Mouse (Mus musculus) heart, embryonic 10.5 days (tissue): Measurements from ENCODE around the gene Treml1. TPM values are rescaled to one million over a fixed set of nuclear protein-coding genes. Genes with fewer than 3 reads are reported as not detected.
A peak's percentile ranks its signal among the peaks of the same experiment; 100 is the strongest.

ENCODE experiments used
- DNase-seq: peaks from one replicate; pipeline ENCODE4 v3.0.0-alpha.2; 2017; ENCODE audit warnings: low spot score
- H3K27ac ChIP-seq: fragments of 300-500 bp; sonication (generic); 2 replicates; pipeline ENCODE4 v1.5.1; 2016; ENCODE audit warnings: mild to moderate bottlenecking
- H3K27me3 ChIP-seq: fragments of 300-500 bp; sonication (generic); 2 replicates; pipeline ENCODE4 v1.6.1; 2016; ENCODE audit warnings: mild to moderate bottlenecking; ENCODE audit not compliant: poor library complexity, insufficient read depth, severe bottlenecking
- H3K36me3 ChIP-seq: fragments of 300-500 bp; sonication (generic); 2 replicates; pipeline ENCODE4 v1.6.1; 2016; ENCODE audit warnings: mild to moderate bottlenecking, moderate library complexity
- H3K4me1 ChIP-seq: fragments of 300-500 bp; sonication (generic); 2 replicates; pipeline ENCODE4 v1.6.1; 2016; ENCODE audit warnings: mild to moderate bottlenecking
- H3K4me3 ChIP-seq: fragments of 300-500 bp; sonication (generic); 2 replicates; pipeline ENCODE4 v1.5.1; 2016; ENCODE audit warnings: mild to moderate bottlenecking, moderate library complexity
- H3K9me3 ChIP-seq: fragments of 300-500 bp; sonication (generic); 2 replicates; pipeline ENCODE4 v1.6.1; 2016; ENCODE audit warnings: mild to moderate bottlenecking, moderate library complexity
- WGBS: fragments of 180-500 bp; shearing (Covaris S2); methylation state at CpG from one replicate; pipeline ENCODE4 v1.1.7; 2016; 5-methylcytosine and 5-hydroxymethylcytosine counted together
- polyA plus RNA-seq: library from polyadenylated mRNA; unstranded; fragments of >200 nt; fragmentation: Nextera tagmentation; extraction: Ambion mirVana; gene quantifications from 2 replicates; pipeline ENCODE4 v1.2.1, GENCODE M21; 2016

Treml1 gene
- polyA plus RNA-seq, 1 experiment from 2014 or later, result 6.3 TPM

DNA sequence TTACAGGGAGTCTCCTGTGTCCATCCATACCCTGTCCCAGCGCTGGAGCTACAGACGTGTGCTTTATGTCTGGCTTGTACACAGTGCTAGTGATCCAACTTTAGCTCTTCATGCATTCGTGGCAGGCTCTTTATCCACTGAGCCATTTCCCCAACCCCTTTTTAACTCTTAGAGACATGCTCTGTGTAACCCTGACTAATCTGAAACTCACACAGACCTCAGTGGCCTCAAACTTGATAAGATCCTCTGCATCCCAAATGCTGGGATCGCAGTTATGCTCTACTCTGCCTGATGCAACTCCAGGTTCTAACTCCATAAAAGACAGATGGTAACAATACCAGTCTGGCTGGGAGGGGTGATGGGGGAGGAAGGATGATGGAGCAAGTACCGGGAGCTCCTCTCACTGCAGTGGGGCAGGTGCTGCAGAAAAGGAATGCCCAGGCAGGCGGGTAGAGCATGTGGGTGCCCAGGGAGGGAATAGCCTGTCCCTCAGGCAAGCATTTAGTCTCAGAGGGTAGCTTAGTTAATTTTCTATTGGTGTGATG lies 3.8 kb downstream of the Treml1 start:
- Histone ChIP-seq H3K27ac (0 out of 2 replicates have a peak overlapping the region, but pooled peaks have one; percentile 3), H3K36me3 (no peaks in the 10 kb centered on the region), H3K4me1 (peaks cover 33% of the 10 kb centered on the region), H3K4me3 (no peak overlapping the region), H3K9me3 (no peaks in the 10 kb centered on the region), H3K27me3 (no peaks in the 10 kb centered on the region)
- DNase-seq, result no peak
- 69% methylated on average over 6 of the region's 6 CpGs for WGBS

- WGBS, result 70% methylated on average over 9 of the region's 9 CpGs
Observed at GRCm38 (mm10) chr17:48365511-48366155, 5.9 kb downstream of the Treml1 start.

DNA sequence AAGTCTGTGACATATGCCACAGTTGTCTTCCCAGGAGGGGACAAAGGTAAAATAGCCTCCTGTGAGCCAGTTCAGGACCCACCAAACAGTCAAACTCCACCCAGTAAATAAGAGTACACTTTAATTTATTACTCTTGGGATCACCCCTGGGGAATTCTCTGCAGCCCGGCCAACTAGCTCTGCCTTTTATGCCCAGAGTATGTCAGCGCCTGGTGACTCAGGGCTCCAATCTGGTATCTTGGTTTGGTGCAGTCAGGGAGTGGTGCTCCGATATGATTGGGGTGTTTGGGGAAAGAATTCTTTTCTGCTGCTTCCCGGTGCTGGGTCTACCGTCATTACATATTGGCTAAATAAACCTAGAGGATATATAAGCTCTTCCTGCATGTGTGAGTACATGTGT lies 7.1 kb downstream of the Treml1 start:
- Histone ChIP-seq H3K9me3 (no peaks in the 10 kb centered on the region), H3K36me3 (no peaks in the 10 kb centered on the region), H3K4me1 (peaks cover 25% of the 10 kb centered on the region), H3K27me3 (no peaks in the 10 kb centered on the region), H3K4me3 (no peak overlapping the region), H3K27ac (no peak overlapping the region)
- DNase-seq, result no peak
- 73% methylated on average over 5 of the region's 5 CpGs for WGBS

More at GRCm38 (mm10) chr17:48365511-48366155, 5.9 kb downstream of the Treml1 start:
- H3K4me1 ChIP-seq, result peaks cover 29% of the 10 kb centered on the region
- no peak overlapping the region for H3K27ac ChIP-seq
- no peak overlapping the region for H3K4me3 ChIP-seq
- H3K36me3 ChIP-seq, result no peaks in the 10 kb centered on the region
- no peak for DNase-seq
- H3K27me3 ChIP-seq, result no peaks in the 10 kb centered on the region
- H3K9me3 ChIP-seq, result no peaks in the 10 kb centered on the region

- Histone ChIP-seq H3K4me3 (no peak overlapping the region), H3K27me3 (no peaks in the 10 kb centered on the region), H3K27ac (no peak overlapping the region)
Observed at GRCm38 (mm10) chr17:48371621-48372020, 11.9 kb downstream of the Treml1 start.

GRCm38 (mm10) chr17:48372987-48373386 lies 13.3 kb downstream of the Treml1 start:
- no peaks in the 10 kb centered on the region for H3K9me3 ChIP-seq
- H3K27ac ChIP-seq, result no peak overlapping the region
- WGBS, result 71% methylated on average over 8 of the region's 8 CpGs
- H3K36me3 ChIP-seq, result no peaks in the 10 kb centered on the region
- no peaks in the 10 kb centered on the region for H3K27me3 ChIP-seq
- no peak for DNase-seq
- H3K4me3 ChIP-seq, result no peak overlapping the region
- H3K4me1 ChIP-seq, result no peaks in the 10 kb centered on the region

More at GRCm38 (mm10) chr17:48371621-48372020, 11.9 kb downstream of the Treml1 start:
- Histone ChIP-seq H3K36me3 (no peaks in the 10 kb centered on the region), H3K4me1 (no peaks in the 10 kb centered on the region), H3K9me3 (no peaks in the 10 kb centered on the region)
- no peak for DNase-seq

DNA sequence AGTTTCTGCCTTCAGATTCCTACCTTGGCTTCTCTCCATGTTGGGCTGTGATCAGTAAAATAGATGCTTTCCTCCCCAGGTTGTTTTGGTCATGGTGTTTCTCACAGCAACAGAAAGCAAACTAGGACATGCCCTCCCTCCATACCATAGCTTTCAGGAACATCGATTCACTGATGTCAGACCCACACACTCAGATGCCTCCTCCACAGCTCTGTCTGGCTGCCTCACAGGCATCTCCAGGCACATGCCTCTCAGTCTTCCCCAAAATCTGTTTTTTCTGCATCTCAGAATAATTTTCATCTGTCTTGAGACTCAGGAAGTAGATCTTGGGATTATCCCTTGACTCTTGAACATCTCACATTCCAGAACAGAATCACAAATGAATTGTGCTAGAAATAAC lies 16.4 kb downstream of the Treml1 start:
- Histone ChIP-seq H3K4me3 (no peak overlapping the region), H3K27ac (no peak overlapping the region), H3K27me3 (no peaks in the 10 kb centered on the region), H3K9me3 (no peaks in the 10 kb centered on the region), H3K4me1 (no peaks in the 10 kb centered on the region), H3K36me3 (no peaks in the 10 kb centered on the region)
- DNase-seq, result no peak
- 81% methylated on average over 1 of the region's 1 CpGs for WGBS

- no peaks in the 10 kb centered on the region for H3K9me3 ChIP-seq
- no peaks in the 10 kb centered on the region for H3K36me3 ChIP-seq
- H3K27ac ChIP-seq, result no peak overlapping the region
- H3K4me1 ChIP-seq, result no peaks in the 10 kb centered on the region
- no peaks in the 10 kb centered on the region for H3K27me3 ChIP-seq
- no peak overlapping the region for H3K4me3 ChIP-seq
- DNase-seq, result no peak
Observed at GRCm38 (mm10) chr17:48379050-48379449, 19.3 kb downstream of the Treml1 start.

- Histone ChIP-seq H3K27ac (no peak overlapping the region), H3K9me3 (no peaks in the 10 kb centered on the region), H3K36me3 (peaks cover 48% of the 10 kb centered on the region), H3K4me1 (no peaks in the 10 kb centered on the region), H3K4me3 (no peak overlapping the region), H3K27me3 (no peaks in the 10 kb centered on the region)
- DNase-seq, result no peak
- WGBS, result 81% methylated on average over 2 of the region's 2 CpGs
Observed at GRCm38 (mm10) chr17:48385786-48386461, 26.2 kb downstream of the Treml1 start.

GRCm38 (mm10) chr17:48388666-48389065 lies 28.9 kb downstream of the Treml1 start:
- DNase-seq, result peak; percentile 64
- Histone ChIP-seq H3K9me3 (no peaks in the 10 kb centered on the region), H3K27me3 (no peaks in the 10 kb centered on the region), H3K36me3 (peaks cover 76% of the 10 kb centered on the region), H3K4me1 (no peaks in the 10 kb centered on the region), H3K27ac (no peak overlapping the region), H3K4me3 (no peak overlapping the region)
- WGBS, result 78% methylated on average over 2 of the region's 2 CpGs

DNA sequence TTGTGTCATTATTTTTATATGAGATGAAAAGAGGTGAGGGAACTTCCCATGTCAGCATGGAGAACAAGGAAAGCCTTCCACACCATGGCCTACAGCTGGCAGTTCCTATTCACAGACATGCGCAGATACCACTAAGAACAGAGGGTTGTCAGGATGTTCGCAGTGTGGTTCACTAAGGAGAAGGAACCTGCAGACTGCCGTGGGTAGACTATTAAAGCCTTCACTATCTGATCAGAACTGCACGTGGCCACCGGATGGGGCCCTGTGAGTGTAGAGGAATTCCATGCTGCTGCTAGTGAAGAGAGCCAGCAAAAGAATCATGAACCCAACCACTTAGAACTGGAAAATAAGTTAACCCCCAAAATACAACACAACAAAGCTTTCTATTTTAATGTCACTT lies 29.7 kb downstream of the Treml1 start:
- no peaks in the 10 kb centered on the region for H3K27me3 ChIP-seq

GRCm38 (mm10) chr17:48391446-48391845 lies 31.7 kb downstream of the Treml1 start:
- H3K4me1 ChIP-seq, result no peaks in the 10 kb centered on the region
- peaks cover 94% of the 10 kb centered on the region for H3K36me3 ChIP-seq
- H3K4me3 ChIP-seq, result no peak overlapping the region
- H3K27ac ChIP-seq, result no peak overlapping the region
- no peaks in the 10 kb centered on the region for H3K9me3 ChIP-seq
- 87% methylated on average over 5 of the region's 5 CpGs for WGBS
- peak; percentile 71 for DNase-seq
- H3K27me3 ChIP-seq, result no peaks in the 10 kb centered on the region

More for the DNA sequence above, 29.7 kb downstream of the Treml1 start:
- Histone ChIP-seq H3K9me3 (no peaks in the 10 kb centered on the region), H3K4me1 (no peaks in the 10 kb centered on the region), H3K4me3 (no peak overlapping the region), H3K36me3 (peaks cover 83% of the 10 kb centered on the region), H3K27ac (no peak overlapping the region)
- WGBS, result 82% methylated on average over 5 of the region's 5 CpGs
- peak; percentile 14 for DNase-seq

DNA sequence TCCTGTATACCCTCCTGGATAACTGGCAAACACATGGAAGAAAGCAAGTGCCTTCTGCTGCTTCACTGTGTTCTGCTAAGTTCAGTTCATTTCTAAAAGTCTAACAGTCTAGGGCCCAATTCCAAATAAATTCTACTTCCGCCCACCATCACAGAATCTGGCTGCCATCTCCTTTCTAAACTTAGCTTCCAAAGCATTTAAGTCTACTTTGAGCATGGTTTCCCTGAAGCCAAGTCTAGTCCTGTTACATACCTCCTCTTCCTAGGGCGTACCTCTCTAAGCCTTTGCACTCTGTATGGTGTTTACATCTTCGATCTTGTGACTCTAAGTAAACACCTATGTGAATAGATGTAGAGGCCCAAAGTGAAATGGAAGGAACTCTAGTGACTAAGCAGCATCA lies 32.9 kb downstream of the Treml1 start:
- Histone ChIP-seq H3K27ac (no peak overlapping the region), H3K36me3 (peaks cover 97% of the 10 kb centered on the region), H3K4me1 (no peaks in the 10 kb centered on the region), H3K27me3 (no peaks in the 10 kb centered on the region), H3K4me3 (no peak overlapping the region), H3K9me3 (no peaks in the 10 kb centered on the region)
- DNase-seq, result peak; percentile 19
- WGBS, result 92% methylated on average over 3 of the region's 3 CpGs

DNA sequence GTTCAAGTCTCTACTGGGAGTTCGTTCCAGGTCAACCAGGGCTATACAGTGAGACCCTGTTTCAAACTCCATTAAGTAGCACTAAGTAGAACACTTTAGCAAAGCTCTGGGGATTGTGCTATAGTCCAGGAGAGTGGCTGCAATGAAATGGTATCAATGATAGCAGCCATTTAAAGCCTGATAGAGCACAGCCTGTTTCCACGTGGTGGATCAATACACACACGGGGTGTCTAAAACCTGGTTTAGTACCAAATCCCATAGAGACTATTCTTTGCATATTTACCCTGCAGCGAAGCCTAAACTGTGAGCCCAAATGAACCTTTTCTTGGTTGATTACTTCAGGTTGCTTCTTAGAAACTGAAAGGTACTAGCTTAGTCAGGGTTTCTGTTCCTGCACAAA lies 42.0 kb downstream of the Treml1 start:
- no peaks in the 10 kb centered on the region for H3K27me3 ChIP-seq
- 92% methylated on average over 4 of the region's 4 CpGs for WGBS
- H3K4me1 ChIP-seq, result peaks cover 5% of the 10 kb centered on the region; the same call in 1 of the 2 replicates
- H3K9me3 ChIP-seq, result no peaks in the 10 kb centered on the region
- no peak overlapping the region for H3K27ac ChIP-seq
- no peak overlapping the region for H3K4me3 ChIP-seq
- DNase-seq, result no peak
- peaks cover 40% of the 10 kb centered on the region for H3K36me3 ChIP-seq
